Mouse (Mus musculus): ENCODE results near the gene Ccdc96. TPM values are rescaled to one million over a fixed set of nuclear protein-coding genes. Genes with fewer than 3 reads are reported as not detected.

Gene Ccdc96
- polyA plus RNA-seq, 1 experiment from 2014 or later = 0.60 TPM

DNA sequence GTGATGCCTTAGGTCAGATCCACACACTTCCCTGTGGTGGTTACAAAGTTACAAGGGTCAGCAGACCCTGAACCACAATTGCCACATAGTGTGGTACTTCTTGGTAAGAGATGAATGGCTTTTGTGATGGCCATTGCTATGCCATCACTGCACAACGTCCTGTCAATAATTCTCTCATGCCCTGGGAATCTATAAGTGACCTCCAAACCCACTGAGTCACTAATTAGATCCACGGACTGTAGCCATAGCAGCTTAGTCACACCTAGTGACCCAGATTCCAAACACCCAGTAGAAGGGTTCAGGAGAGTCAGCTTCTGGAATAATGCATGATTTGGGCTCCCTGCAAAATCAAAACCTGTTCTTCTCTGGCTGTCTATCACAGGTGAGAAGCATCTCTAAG, 40.8 kb downstream of the Ccdc96 start:
- no peak overlapping the region for H3K4me2 ChIP-seq (ENCODE audit: low read depth, severe bottlenecking)
- no peaks in the 10 kb centered on the region for H3K27me3 ChIP-seq (ENCODE audit: control insufficient read depth, insufficient read depth, low read length)
- ATAC-seq (ENCODE audit: insufficient number of reproducible peaks, low FRiP score, low TSS enrichment, low read depth) (no peak), DNase-seq (ENCODE audit: low spot score) (no peak)
- H3K36me3 ChIP-seq (ENCODE audit: control insufficient read depth, insufficient read depth, low read length) = no peaks in the 10 kb centered on the region; the same call in 1 of the 2 replicates
- no peaks in the 10 kb centered on the region for H3K9me3 ChIP-seq (ENCODE audit: control insufficient read depth, low read length)
- H3K4me3 ChIP-seq (ENCODE audit: low read depth, low read length) = no peak overlapping the region
- no peak overlapping the region for H3K9ac ChIP-seq (ENCODE audit: low read length)
- no peak overlapping the region for H3K27ac ChIP-seq (replicated peaks; ENCODE audit: low read depth, low read length)
- WGBS = 82% methylated on average over 2 of the region's 2 CpGs
- H3K4me1 ChIP-seq (ENCODE audit: control insufficient read depth, insufficient read depth, low read length) = peaks cover 8% of the 10 kb centered on the region

DNA sequence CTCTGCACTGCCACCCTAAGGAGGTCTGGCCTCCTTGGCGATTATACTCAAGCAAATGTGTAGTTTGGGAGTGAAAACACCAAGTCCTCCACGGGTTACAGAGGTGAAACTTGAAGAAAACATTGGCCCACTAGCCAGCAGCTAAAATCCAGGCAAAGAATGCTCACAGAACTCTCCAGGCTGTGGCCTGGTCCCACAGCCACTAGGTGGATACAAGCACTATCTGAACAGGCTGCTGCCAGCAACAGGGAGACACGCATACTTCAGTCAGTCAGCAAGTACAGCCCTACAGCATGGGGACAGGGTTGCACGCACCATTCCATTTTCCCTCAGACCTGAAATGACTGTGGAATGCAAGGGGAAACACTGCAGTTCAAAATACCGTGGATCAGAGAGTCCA, 41.9 kb downstream of the Ccdc96 start:
- no peak overlapping the region for H3K9ac ChIP-seq (ENCODE audit: low read length)
- DNase-seq (ENCODE audit: low spot score) = no peak

GRCm38 (mm10) chr5:36526921-36527320, 42.5 kb downstream of the Ccdc96 start:
- Histone ChIP-seq H3K9me3 (ENCODE audit: control insufficient read depth, low read length) (no peaks in the 10 kb centered on the region), H3K27me3 (ENCODE audit: control insufficient read depth, insufficient read depth, low read length) (no peaks in the 10 kb centered on the region), H3K4me2 (ENCODE audit: low read depth, severe bottlenecking) (no peak overlapping the region), H3K27ac (replicated peaks; ENCODE audit: low read depth, low read length) (no peak overlapping the region), H3K4me3 (ENCODE audit: low read depth, low read length) (no peak overlapping the region), H3K36me3 (ENCODE audit: control insufficient read depth, insufficient read depth, low read length) (no peaks in the 10 kb centered on the region), H3K9ac (ENCODE audit: low read length) (no peak overlapping the region), H3K4me1 (ENCODE audit: control insufficient read depth, insufficient read depth, low read length) (peaks cover 8% of the 10 kb centered on the region)
- WGBS = 81% methylated on average over 2 of the region's 2 CpGs
- ATAC-seq (ENCODE audit: insufficient number of reproducible peaks, low FRiP score, low TSS enrichment, low read depth) (no peak), DNase-seq (ENCODE audit: low spot score) (no peak)

More for the DNA sequence above, 41.9 kb downstream of the Ccdc96 start:
- no peak for ATAC-seq (ENCODE audit: insufficient number of reproducible peaks, low FRiP score, low TSS enrichment, low read depth)
- peaks cover 8% of the 10 kb centered on the region for H3K4me1 ChIP-seq (ENCODE audit: control insufficient read depth, insufficient read depth, low read length)
- no peak overlapping the region for H3K4me2 ChIP-seq (ENCODE audit: low read depth, severe bottlenecking)
- no peak overlapping the region for H3K27ac ChIP-seq (replicated peaks; ENCODE audit: low read depth, low read length)
- 81% methylated on average over 5 of the region's 5 CpGs for WGBS
- H3K36me3 ChIP-seq (ENCODE audit: control insufficient read depth, insufficient read depth, low read length) = no peaks in the 10 kb centered on the region
- H3K9me3 ChIP-seq (ENCODE audit: control insufficient read depth, low read length) = no peaks in the 10 kb centered on the region
- no peak overlapping the region for H3K4me3 ChIP-seq (ENCODE audit: low read depth, low read length)
- no peaks in the 10 kb centered on the region for H3K27me3 ChIP-seq (ENCODE audit: control insufficient read depth, insufficient read depth, low read length)

- 7% methylated on average over 5 of the region's 5 CpGs for WGBS
- no peak for DNase-seq (ENCODE audit: low spot score)
Measured at GRCm38 (mm10) chr5:36529698-36530097, 45.3 kb downstream of the Ccdc96 start.

GRCm38 (mm10) chr5:36530129-36530751, 45.9 kb downstream of the Ccdc96 start:
- peak overlapping the region; percentile 52 for H3K9ac ChIP-seq (ENCODE audit: low read length)
- H3K27me3 ChIP-seq (ENCODE audit: control insufficient read depth, insufficient read depth, low read length) = no peaks in the 10 kb centered on the region
- no peaks in the 10 kb centered on the region for H3K9me3 ChIP-seq (ENCODE audit: control insufficient read depth, low read length)
- peaks cover 8% of the 10 kb centered on the region for H3K4me1 ChIP-seq (ENCODE audit: control insufficient read depth, insufficient read depth, low read length)
- 0 out of 2 replicates have a peak overlapping the region, but pooled peaks have one; percentile 6 for H3K27ac ChIP-seq (replicated peaks; ENCODE audit: low read depth, low read length)
- ATAC-seq (ENCODE audit: insufficient number of reproducible peaks, low FRiP score, low TSS enrichment, low read depth) = peak; percentile 91
- peak overlapping the region; percentile 54 for H3K4me3 ChIP-seq (ENCODE audit: low read depth, low read length)
- H3K4me2 ChIP-seq (ENCODE audit: low read depth, severe bottlenecking) = peak overlapping the region; percentile 69
- 0% methylated on average over 28 of the region's 28 CpGs for WGBS
- no peaks in the 10 kb centered on the region for H3K36me3 ChIP-seq (ENCODE audit: control insufficient read depth, insufficient read depth, low read length)
- DNase-seq (ENCODE audit: low spot score) = peak; percentile 94

More at GRCm38 (mm10) chr5:36529698-36530097, 45.3 kb downstream of the Ccdc96 start:
- ATAC-seq (ENCODE audit: insufficient number of reproducible peaks, low FRiP score, low TSS enrichment, low read depth) = no peak
- H3K27me3 ChIP-seq (ENCODE audit: control insufficient read depth, insufficient read depth, low read length) = no peaks in the 10 kb centered on the region
- H3K4me2 ChIP-seq (ENCODE audit: low read depth, severe bottlenecking) = peak overlapping the region; percentile 69
- peaks cover 8% of the 10 kb centered on the region for H3K4me1 ChIP-seq (ENCODE audit: control insufficient read depth, insufficient read depth, low read length)
- H3K9me3 ChIP-seq (ENCODE audit: control insufficient read depth, low read length) = no peaks in the 10 kb centered on the region
- 0 out of 2 replicates have a peak overlapping the region, but pooled peaks have one; percentile 6 for H3K27ac ChIP-seq (replicated peaks; ENCODE audit: low read depth, low read length)
- no peaks in the 10 kb centered on the region for H3K36me3 ChIP-seq (ENCODE audit: control insufficient read depth, insufficient read depth, low read length)
- H3K9ac ChIP-seq (ENCODE audit: low read length) = peak overlapping the region; percentile 52
- peak overlapping the region; percentile 54 for H3K4me3 ChIP-seq (ENCODE audit: low read depth, low read length)

DNA sequence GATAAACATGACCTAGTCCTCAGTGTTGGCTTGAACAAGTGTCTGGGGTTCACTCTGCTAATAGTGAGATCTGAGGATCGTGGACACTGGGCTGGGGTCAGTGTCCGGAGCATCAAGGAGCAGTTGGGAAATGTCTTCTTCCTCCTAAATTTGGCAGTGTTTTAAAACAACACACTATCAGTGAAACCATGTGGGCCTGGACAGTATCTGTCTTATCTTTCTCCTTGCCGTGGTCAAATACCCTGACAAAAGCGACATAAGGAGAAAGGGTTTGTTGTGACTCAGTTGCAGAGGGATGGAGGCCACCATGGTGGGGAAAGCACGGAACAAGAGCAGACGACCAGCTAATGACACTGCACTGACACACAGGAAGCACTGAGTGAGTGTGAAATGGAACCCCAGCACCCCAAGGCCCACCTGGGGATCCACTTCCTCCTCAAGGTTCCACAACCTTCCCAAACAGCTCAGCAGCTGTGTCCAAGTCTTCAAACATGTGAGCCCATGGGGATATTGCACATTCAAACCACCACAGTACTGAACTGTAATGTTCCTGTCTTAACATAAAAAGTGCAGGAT, 50.2 kb downstream of the Ccdc96 start:
- 88% methylated on average over 6 of the region's 6 CpGs for WGBS
- H3K27ac ChIP-seq (replicated peaks; ENCODE audit: low read depth, low read length) = no peak overlapping the region
- no peak for ATAC-seq (ENCODE audit: insufficient number of reproducible peaks, low FRiP score, low TSS enrichment, low read depth)
- no peak overlapping the region for H3K9ac ChIP-seq (ENCODE audit: low read length)
- no peaks in the 10 kb centered on the region for H3K27me3 ChIP-seq (ENCODE audit: control insufficient read depth, insufficient read depth, low read length)
- no peaks in the 10 kb centered on the region for H3K9me3 ChIP-seq (ENCODE audit: control insufficient read depth, low read length)
- no peaks in the 10 kb centered on the region for H3K36me3 ChIP-seq (ENCODE audit: control insufficient read depth, insufficient read depth, low read length)
- no peak overlapping the region for H3K4me2 ChIP-seq (ENCODE audit: low read depth, severe bottlenecking)
- H3K4me1 ChIP-seq (ENCODE audit: control insufficient read depth, insufficient read depth, low read length) = peaks cover 2% of the 10 kb centered on the region
- DNase-seq (ENCODE audit: low spot score) = no peak
- no peak overlapping the region for H3K4me3 ChIP-seq (ENCODE audit: low read depth, low read length)

DNA sequence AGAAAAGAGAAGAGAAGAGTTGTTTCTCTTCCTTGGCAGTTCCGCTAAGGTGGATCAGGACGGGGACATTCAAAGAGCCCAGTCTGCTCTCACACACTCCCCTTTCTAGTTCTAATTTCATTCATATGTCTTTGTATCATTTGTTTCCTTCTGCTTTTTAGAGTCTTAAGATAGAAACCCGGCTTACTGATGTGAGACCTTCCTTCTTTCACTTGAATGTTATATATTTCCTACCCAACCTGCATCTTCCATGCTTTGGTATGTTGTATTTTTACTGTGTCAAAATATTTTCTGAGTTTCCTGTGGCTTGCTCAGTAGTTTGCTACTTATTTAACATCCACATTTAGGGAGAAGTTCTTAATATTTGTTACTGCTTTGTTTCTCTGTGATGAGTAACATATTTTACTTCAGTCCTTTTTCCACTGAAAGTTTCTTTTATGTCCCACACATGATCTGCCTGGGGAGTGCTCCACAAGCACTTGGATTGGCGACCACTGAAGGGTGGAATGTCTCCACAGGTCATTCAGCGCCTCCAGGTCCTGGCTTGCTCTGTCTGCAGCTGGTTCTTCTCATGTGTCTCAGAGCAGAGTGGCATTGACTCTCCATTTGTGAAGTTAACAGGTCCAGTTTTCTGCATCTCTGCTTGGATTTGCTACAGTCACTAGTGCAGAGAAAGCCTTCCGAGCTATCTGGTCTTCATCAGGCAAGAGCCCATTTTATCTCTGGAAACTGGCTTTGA, 51.2 kb downstream of the Ccdc96 start:
- Histone ChIP-seq H3K27me3 (ENCODE audit: control insufficient read depth, insufficient read depth, low read length) (no peaks in the 10 kb centered on the region), H3K4me2 (ENCODE audit: low read depth, severe bottlenecking) (no peak overlapping the region)
- 77% methylated on average over 6 of the region's 6 CpGs for WGBS

DNA sequence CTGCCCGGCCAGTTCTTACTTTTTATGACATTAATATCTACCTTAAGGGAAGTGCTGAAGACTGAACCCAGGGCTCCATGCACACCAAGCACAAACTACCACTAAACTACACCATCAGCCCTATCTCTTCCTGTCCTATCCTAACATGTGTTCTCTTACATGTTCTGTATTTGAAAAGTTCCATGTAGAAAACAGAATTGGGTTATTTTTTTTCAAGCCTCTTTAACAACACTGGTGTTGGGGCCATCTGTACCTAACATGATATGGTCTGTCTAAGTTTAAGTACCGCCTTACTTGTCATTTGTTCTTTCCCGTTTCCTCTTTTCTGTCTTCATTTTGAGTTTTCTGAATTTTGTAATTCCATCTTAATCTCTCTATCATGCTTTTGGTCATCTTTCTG, 52.0 kb downstream of the Ccdc96 start:
- Histone ChIP-seq H3K9ac (ENCODE audit: low read length) (no peak overlapping the region), H3K4me3 (ENCODE audit: low read depth, low read length) (no peak overlapping the region), H3K27me3 (ENCODE audit: control insufficient read depth, insufficient read depth, low read length) (no peaks in the 10 kb centered on the region), H3K9me3 (ENCODE audit: control insufficient read depth, low read length) (no peaks in the 10 kb centered on the region), H3K4me2 (ENCODE audit: low read depth, severe bottlenecking) (no peak overlapping the region), H3K36me3 (ENCODE audit: control insufficient read depth, insufficient read depth, low read length) (no peaks in the 10 kb centered on the region), H3K4me1 (ENCODE audit: control insufficient read depth, insufficient read depth, low read length) (no peaks in the 10 kb centered on the region), H3K27ac (replicated peaks; ENCODE audit: low read depth, low read length) (no peak overlapping the region)
- 88% methylated on average over 3 of the region's 3 CpGs for WGBS
- ATAC-seq (ENCODE audit: insufficient number of reproducible peaks, low FRiP score, low TSS enrichment, low read depth) = no peak
- DNase-seq (ENCODE audit: low spot score) = no peak

More for the DNA sequence above, 51.2 kb downstream of the Ccdc96 start:
- no peaks in the 10 kb centered on the region for H3K4me1 ChIP-seq (ENCODE audit: control insufficient read depth, insufficient read depth, low read length)
- no peak for ATAC-seq (ENCODE audit: insufficient number of reproducible peaks, low FRiP score, low TSS enrichment, low read depth)
- no peak for DNase-seq (ENCODE audit: low spot score)
- no peak overlapping the region for H3K9ac ChIP-seq (ENCODE audit: low read length)
- no peaks in the 10 kb centered on the region for H3K9me3 ChIP-seq (ENCODE audit: control insufficient read depth, low read length)
- no peak overlapping the region for H3K4me3 ChIP-seq (ENCODE audit: low read depth, low read length)
- no peaks in the 10 kb centered on the region for H3K36me3 ChIP-seq (ENCODE audit: control insufficient read depth, insufficient read depth, low read length)
- H3K27ac ChIP-seq (replicated peaks; ENCODE audit: low read depth, low read length) = no peak overlapping the region

Measured in limb, embryonic 11.5 days (tissue).